Mouse (Mus musculus) MEL (cell line): ENCODE data around the gene Polr3c. TPM values are rescaled to one million over a fixed set of nuclear protein-coding genes. Genes with fewer than 3 reads are reported as not detected.

Experiments used
- DNase-seq: peaks from one replicate; pipeline ENCODE4 v3.0.0; 2011; ENCODE audit warnings: low read depth, low spot score
- H3K27ac ChIP-seq: 2 replicates; pipeline ENCODE4 v1.5.1; 2012; ENCODE audit warnings: low read depth, mild to moderate bottlenecking, control low read depth, low read length, moderate library complexity; ENCODE audit not compliant: control insufficient read depth
- H3K27me3 ChIP-seq, 2 experiments: fragments of 150-350 bp in 1 of 2; sonication (generic) in 1 of 2; 2 replicates each; pipeline ENCODE4 v1.6.1; 2012; ENCODE audit warnings: low read length in 2 of 2, mild to moderate bottlenecking in 2 of 2, improper control_type of control experiment in 1 of 2, moderate library complexity in 1 of 2; ENCODE audit not compliant: insufficient read depth in 2 of 2, control insufficient read depth in 1 of 2
- H3K36me3 ChIP-seq, 2 experiments: 2 replicates each; pipeline ENCODE4 v1.6.1; 2012 to 2014; ENCODE audit warnings: low read length in 2 of 2, improper control_type of control experiment in 1 of 2, inconsistent platforms in 1 of 2, mild to moderate bottlenecking in 1 of 2; ENCODE audit not compliant: insufficient read depth in 2 of 2, control insufficient read depth in 1 of 2
- H3K4me1 ChIP-seq, 2 experiments: fragments of 150-350 bp in 1 of 2; sonication (generic) in 1 of 2; 2 replicates each; pipeline ENCODE4 v1.6.1; 2012; ENCODE audit warnings: low read length in 2 of 2, improper control_type of control experiment in 1 of 2, mild to moderate bottlenecking in 1 of 2; ENCODE audit not compliant: insufficient read depth in 2 of 2, control insufficient read depth in 1 of 2
- H3K4me3 ChIP-seq, 2 experiments: fragments of 150-350 bp in 1 of 2; sonication (generic) in 1 of 2; 2 replicates each; pipeline ENCODE4 v1.5.1; 2012; ENCODE audit warnings: low read depth in 2 of 2, low read length in 2 of 2, mild to moderate bottlenecking in 2 of 2, moderate library complexity in 2 of 2, control low read depth in 1 of 2, improper control_type of control experiment in 1 of 2; ENCODE audit not compliant: control insufficient read depth in 1 of 2, insufficient read depth in 1 of 2
- H3K79me2 ChIP-seq: 2 replicates; pipeline ENCODE4 v1.6.1; 2012; ENCODE audit warnings: mild to moderate bottlenecking, low read length, moderate library complexity; ENCODE audit not compliant: control insufficient read depth, poor library complexity, insufficient read depth
- H3K9ac ChIP-seq: 2 replicates; pipeline ENCODE4 v1.6.1; 2012; ENCODE audit warnings: low read depth, mild to moderate bottlenecking, control low read depth, low read length, moderate library complexity; ENCODE audit not compliant: control insufficient read depth, poor library complexity, severe bottlenecking
- H3K9me3 ChIP-seq: fragments of 150-350 bp; sonication (generic); replicated peaks from 2 replicates; pipeline ENCODE4 v1.6.1; 2012; ENCODE audit warnings: mild to moderate bottlenecking, low read length, improper control_type of control experiment, moderate library complexity; ENCODE audit not compliant: insufficient read depth
- BHLHE40 ChIP-seq: IDR thresholded peaks from 2 replicates; pipeline ENCODE4 v1.6.1; 2012; ENCODE audit warnings: low read depth, mild to moderate bottlenecking, inconsistent platforms, low read length, improper control_type of control experiment, borderline replicate concordance
- CHD2 ChIP-seq: IDR thresholded peaks from 2 replicates; pipeline ENCODE4 v1.6.1; 2011; ENCODE audit warnings: low read length, improper control_type of control experiment
- CTCF ChIP-seq, 3 experiments: IDR thresholded peaks in 2 of 3; conservative IDR thresholded peaks in 1 of 3; 2 replicates each; pipeline ENCODE4 v1.5.1; 2011 to 2012; ENCODE audit warnings: low read length in 3 of 3, low read depth in 2 of 3, mild to moderate bottlenecking in 2 of 3, improper control_type of control experiment in 1 of 3, inconsistent platforms in 1 of 3, mixed read lengths in 1 of 3, moderate library complexity in 1 of 3; ENCODE audit not compliant: control insufficient read depth in 1 of 3, insufficient read depth in 1 of 3, poor library complexity in 1 of 3, severe bottlenecking in 1 of 3
- ELF1 ChIP-seq: IDR thresholded peaks from 2 replicates; pipeline ENCODE4 v1.6.1; 2014; ENCODE audit warnings: low read depth, mild to moderate bottlenecking, inconsistent platforms, low read length, improper control_type of control experiment, moderate library complexity
- EP300 ChIP-seq, 2 experiments: IDR thresholded peaks; 2 replicates each; pipeline ENCODE4 v1.6.1; 2011; ENCODE audit warnings: improper control_type of control experiment in 2 of 2, low read length in 2 of 2, low read depth in 1 of 2, mild to moderate bottlenecking in 1 of 2
- ETS1 ChIP-seq: IDR thresholded peaks from 2 replicates; pipeline ENCODE4 v1.6.1; 2012; ENCODE audit warnings: low read depth, mild to moderate bottlenecking, inconsistent platforms, low read length, improper control_type of control experiment, moderate library complexity
- GABPA ChIP-seq: IDR thresholded peaks from 2 replicates; pipeline ENCODE4 v1.6.1; 2012; ENCODE audit warnings: low read depth, mild to moderate bottlenecking, inconsistent platforms, low read length, improper control_type of control experiment, moderate library complexity
- GATA1 ChIP-seq: IDR thresholded peaks from 2 replicates; pipeline ENCODE4 v1.6.1; 2011; ENCODE audit warnings: low read depth, low read length, improper control_type of control experiment
- HCFC1 ChIP-seq: IDR thresholded peaks from 2 replicates; pipeline ENCODE4 v1.6.1; 2012; ENCODE audit warnings: low read depth, mild to moderate bottlenecking, inconsistent platforms, low read length, improper control_type of control experiment, moderate library complexity
- KAT2A ChIP-seq: conservative IDR thresholded peaks from 2 replicates; pipeline ENCODE4 v1.6.1; 2012; ENCODE audit warnings: low read depth, low read length, improper control_type of control experiment, inconsistent platforms
- MAX ChIP-seq: IDR thresholded peaks from 2 replicates; pipeline ENCODE4 v1.6.1; 2011; ENCODE audit warnings: low read length, improper control_type of control experiment
- MXI1 ChIP-seq: IDR thresholded peaks from 2 replicates; pipeline ENCODE4 v1.6.1; 2011; ENCODE audit warnings: mild to moderate bottlenecking, low read depth, low read length, improper control_type of control experiment
- MYB ChIP-seq: IDR thresholded peaks from 2 replicates; pipeline ENCODE4 v1.6.1; 2011; ENCODE audit warnings: mild to moderate bottlenecking, low read depth, low read length, improper control_type of control experiment
- MYC ChIP-seq: IDR thresholded peaks from 2 replicates; pipeline ENCODE4 v1.6.1; 2011; ENCODE audit warnings: low read depth, mild to moderate bottlenecking, low read length, improper control_type of control experiment, moderate library complexity
- NELFE ChIP-seq: IDR thresholded peaks from 2 replicates; pipeline ENCODE4 v1.6.1; 2011; ENCODE audit warnings: low read depth, low read length, improper control_type of control experiment
- NRF1 ChIP-seq: IDR thresholded peaks from 2 replicates; pipeline ENCODE4 v1.6.1; 2014; ENCODE audit warnings: low read depth, mild to moderate bottlenecking, inconsistent platforms, low read length, improper control_type of control experiment, moderate library complexity; ENCODE audit not compliant: poor library complexity, insufficient read depth, severe bottlenecking
- POLR2AphosphoS2 ChIP-seq: IDR thresholded peaks from 2 replicates; pipeline ENCODE4 v1.6.1; 2011; ENCODE audit warnings: low read length, improper control_type of control experiment
- POLR2AphosphoS5 ChIP-seq: IDR thresholded peaks from 2 replicates; pipeline ENCODE4 v1.6.1; 2012; ENCODE audit warnings: low read depth, borderline replicate concordance, mild to moderate bottlenecking, inconsistent platforms, low read length, moderate library complexity, mixed read lengths
- RCOR1 ChIP-seq: IDR thresholded peaks from 2 replicates; pipeline ENCODE4 v1.6.1; 2012; ENCODE audit warnings: low read depth, mild to moderate bottlenecking, inconsistent platforms, low read length, improper control_type of control experiment
- SMC3 ChIP-seq: IDR thresholded peaks from 2 replicates; pipeline ENCODE4 v1.6.1; 2011; ENCODE audit warnings: low read depth, low read length, improper control_type of control experiment
- TAL1 ChIP-seq: IDR thresholded peaks from 2 replicates; pipeline ENCODE4 v1.6.1; 2012; ENCODE audit warnings: mild to moderate bottlenecking, inconsistent platforms, low read length, moderate library complexity, mixed read lengths
- UBTF ChIP-seq: IDR thresholded peaks from 2 replicates; pipeline ENCODE4 v1.6.1; 2012; ENCODE audit warnings: low read depth, mild to moderate bottlenecking, inconsistent platforms, low read length, improper control_type of control experiment, moderate library complexity, borderline replicate concordance; ENCODE audit not compliant: insufficient read depth
- USF1 ChIP-seq: IDR thresholded peaks from 2 replicates; pipeline ENCODE4 v1.6.1; 2014; ENCODE audit warnings: low read depth, mild to moderate bottlenecking, inconsistent platforms, low read length, improper control_type of control experiment, moderate library complexity
- ZC3H11A ChIP-seq: IDR thresholded peaks from 2 replicates; pipeline ENCODE4 v1.6.1; 2012; ENCODE audit warnings: low read depth, mild to moderate bottlenecking, inconsistent platforms, low read length, improper control_type of control experiment
- ZKSCAN1 ChIP-seq: IDR thresholded peaks from 2 replicates; pipeline ENCODE4 v1.6.1; 2012; ENCODE audit warnings: low read depth, mild to moderate bottlenecking, inconsistent platforms, low read length, improper control_type of control experiment, moderate library complexity
- ZNF384 ChIP-seq: IDR thresholded peaks from 2 replicates; pipeline ENCODE4 v1.6.1; 2012; ENCODE audit warnings: low read depth, mild to moderate bottlenecking, inconsistent platforms, low read length, improper control_type of control experiment
- polyA plus RNA-seq, 2 experiments: library from polyadenylated mRNA; stranded (reverse) in 1 of 2; unstranded in 1 of 2; fragments of >175 nt in 1 of 2; fragments of >200 nt in 1 of 2; gene quantifications; 2 replicates each; pipeline versions ENCODE4 v1.2.1 to v1.2.4; 2012; ENCODE audit warnings: low replicate concordance in 2 of 2, low read depth in 1 of 2; ENCODE audit not compliant: insufficient read length in 2 of 2, insufficient read depth in 1 of 2, missing spikeins in 1 of 2
- total RNA-seq: library from RNA; depleted of rRNA; stranded (reverse); fragments of 300-350 nt; gene quantifications from 2 replicates; pipeline ENCODE4 v1.2.3, GENCODE M21; 2012

The Polr3c gene
- total and polyA plus RNA-seq, 3 experiments: 48.3 to 224 (median 122) TPM

DNA sequence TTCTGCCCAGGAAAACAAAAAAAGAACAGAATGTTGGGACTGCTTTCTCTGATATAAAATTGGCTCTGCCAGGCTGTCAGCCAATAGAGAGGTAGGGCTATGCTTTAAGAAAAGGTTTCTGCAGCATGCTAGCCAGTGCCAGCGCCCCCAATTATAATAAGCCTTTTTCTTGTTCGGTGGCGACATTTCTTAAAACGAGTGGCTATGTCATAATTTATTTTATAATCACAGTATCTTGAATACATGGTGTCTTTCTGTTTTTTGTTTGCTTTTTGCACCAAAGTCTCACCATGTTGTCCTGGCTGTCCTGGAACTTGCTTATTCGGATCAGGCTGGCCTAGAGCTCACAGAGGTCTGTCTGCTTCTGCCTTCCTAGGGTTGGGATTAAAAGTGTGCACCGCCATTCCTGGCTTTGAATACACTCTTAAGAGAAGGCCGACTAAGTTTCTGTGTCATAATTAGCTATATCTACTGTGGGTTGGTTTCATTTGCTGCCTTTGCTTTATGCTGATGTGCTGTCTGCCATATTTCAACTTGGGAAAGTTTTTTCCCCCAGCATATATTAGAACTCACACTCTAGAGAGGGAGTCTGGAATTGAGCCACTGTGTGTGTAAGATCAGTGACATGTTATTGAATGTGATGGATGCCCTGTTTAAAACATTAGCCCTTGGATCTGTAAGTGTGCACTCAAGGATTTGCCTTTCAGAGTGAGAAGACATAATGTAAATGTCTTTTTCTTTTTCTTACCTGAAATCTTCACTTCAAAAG, 1.4 kb upstream of the Polr3c start:
- peak overlapping the region; percentile 95 to 97 for H3K4me3 ChIP-seq
- H3K9ac ChIP-seq: peak overlapping the region; percentile 85
- peaks cover 5 to 19% of the 10 kb centered on the region in 2 experiments for H3K4me1 ChIP-seq
- H3K27me3 ChIP-seq: no peaks in the 10 kb centered on the region
- peak overlapping the region; percentile 77 for H3K27ac ChIP-seq
- H3K36me3 ChIP-seq: peaks cover 0 to 22% of the 10 kb centered on the region in 2 experiments; a peak in 2 of 4 replicates
- peak in 1 of 3 experiments; percentile 2; a peak in 1 of 6 replicates for TF ChIP-seq CTCF (IDR thresholded peaks at IDR 0.05 in 2 of 3, conservative IDR thresholded peaks at IDR 0.05 in 1 of 3; ENCODE audit: control insufficient read depth in 1 of 3, insufficient read depth in 1 of 3, low read depth in 2 of 3, low read length in 3 of 3, poor library complexity in 1 of 3, severe bottlenecking in 1 of 3)
- TF ChIP-seq MXI1: peak; percentile 65; the same call in 1 of the 2 replicates
- no peak for TF ChIP-seq ZKSCAN1
- TF ChIP-seq ELF1: no peak
- no peak for TF ChIP-seq GABPA
- H3K79me2 ChIP-seq: peaks cover 57% of the 10 kb centered on the region
- DNase-seq: no peak
- H3K9me3 ChIP-seq: no peaks in the 10 kb centered on the region

DNA sequence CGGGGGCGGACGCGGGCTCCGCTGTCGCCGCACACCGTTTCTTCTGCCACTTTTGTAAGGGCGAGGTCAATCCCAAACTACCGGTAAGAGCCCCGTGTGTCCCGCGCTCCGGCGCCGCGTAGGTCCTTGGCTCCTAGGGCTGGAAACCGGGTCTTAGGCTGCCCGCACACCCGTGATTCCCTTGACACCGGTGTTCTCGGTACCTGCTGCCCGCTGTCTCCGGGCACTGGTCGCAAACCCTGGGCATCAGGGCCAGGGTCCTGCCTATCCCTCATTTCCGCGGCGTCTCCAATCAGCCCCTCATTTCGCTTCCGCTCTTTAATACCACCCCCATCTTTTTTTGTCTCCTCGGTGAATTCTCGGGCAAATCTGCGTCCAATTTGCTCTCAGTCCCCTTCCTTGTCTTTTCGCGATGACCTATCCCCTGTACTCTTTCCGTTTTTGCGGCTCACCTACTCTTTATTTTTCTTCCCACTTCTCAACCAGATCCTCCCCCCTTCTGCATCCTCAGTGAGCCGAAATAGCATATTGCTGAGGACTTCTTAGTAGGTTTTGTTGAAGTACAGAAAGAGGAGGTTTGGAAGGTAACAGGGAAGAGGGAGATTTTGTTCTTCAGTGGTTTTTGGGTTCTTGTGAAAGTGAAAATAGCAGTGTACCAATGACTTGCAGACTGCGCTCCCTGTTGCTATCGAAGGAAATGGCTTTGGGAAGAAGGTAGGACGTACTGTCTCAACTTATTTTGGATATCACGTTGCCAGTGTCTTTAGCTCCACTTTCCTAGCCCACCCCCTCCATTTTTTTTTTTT, 603 bp upstream of the Polr3c start:
- Histone ChIP-seq H3K27ac (peak overlapping the region; percentile 77), H3K79me2 (peaks cover 56% of the 10 kb centered on the region), H3K27me3 (no peaks in the 10 kb centered on the region), H3K4me1 (peaks cover 5 to 19% of the 10 kb centered on the region in 2 experiments), H3K36me3 (peaks cover 0 to 22% of the 10 kb centered on the region in 2 experiments; a peak in 2 of 4 replicates), H3K9ac (peak overlapping the region; percentile 85), H3K9me3 (no peaks in the 10 kb centered on the region), H3K4me3 (peak overlapping the region; percentile 95 to 97)
- peak; percentile 86 for DNase-seq
- TF ChIP-seq ZKSCAN1: peak; percentile 36; the same call in 1 of the 2 replicates
- no peak for TF ChIP-seq POLR2AphosphoS5
- peak; percentile 79 for TF ChIP-seq ZNF384
- TF ChIP-seq SMC3: no peak
- TF ChIP-seq ETS1: 0 out of 2 replicates have a peak, but pooled peaks have one; percentile 20
- TF ChIP-seq NELFE: no peak
- no peak for TF ChIP-seq BHLHE40
- peak; percentile 45; the same call in 1 of the 2 replicates for TF ChIP-seq MAX
- TF ChIP-seq HCFC1: peak; percentile 65
- TF ChIP-seq USF1: peak; percentile 18; the same call in 1 of the 2 replicates
- TF ChIP-seq TAL1: no peak
- TF ChIP-seq GATA1: no peak
- TF ChIP-seq MYC: 0 out of 2 replicates have a peak, but pooled peaks have one; percentile 28
- TF ChIP-seq UBTF: peak; percentile 80; the same call in 1 of the 2 replicates
- no peak for TF ChIP-seq POLR2AphosphoS2
- peak; percentile 4 to 9; a peak in 2 of 4 replicates for TF ChIP-seq EP300 (IDR thresholded peaks at IDR 0.05; ENCODE audit: low read depth in 1 of 2, low read length in 2 of 2)
- TF ChIP-seq MYB: no peak; the same call in 1 of the 2 replicates
- peak; percentile 29; the same call in 1 of the 2 replicates for TF ChIP-seq MXI1
- TF ChIP-seq GABPA: no peak
- no peak; the same call in 1 of the 2 replicates for TF ChIP-seq CHD2
- no peak for TF ChIP-seq NRF1
- peak; percentile 38 for TF ChIP-seq ELF1
- TF ChIP-seq ZC3H11A: no peak
- TF ChIP-seq KAT2A: no peak
- TF ChIP-seq RCOR1: peak; percentile 52; the same call in 1 of the 2 replicates
